Mouse (Mus musculus) natural killer cell, adult 2 months (primary cell): ENCODE measurements around the gene Kank4.
"Not testable (repeated sequence)": the region's sequence is repeated elsewhere in the genome, so short reads cannot be mapped to it uniquely, and the experiment has no call there.

Source experiments
- DNase-seq, 2 experiments: peaks; one replicate each; pipeline ENCODE4 v3.0.0; 2022; ENCODE audit warnings: low spot score in 2 of 2

Gene Kank4

DNA sequence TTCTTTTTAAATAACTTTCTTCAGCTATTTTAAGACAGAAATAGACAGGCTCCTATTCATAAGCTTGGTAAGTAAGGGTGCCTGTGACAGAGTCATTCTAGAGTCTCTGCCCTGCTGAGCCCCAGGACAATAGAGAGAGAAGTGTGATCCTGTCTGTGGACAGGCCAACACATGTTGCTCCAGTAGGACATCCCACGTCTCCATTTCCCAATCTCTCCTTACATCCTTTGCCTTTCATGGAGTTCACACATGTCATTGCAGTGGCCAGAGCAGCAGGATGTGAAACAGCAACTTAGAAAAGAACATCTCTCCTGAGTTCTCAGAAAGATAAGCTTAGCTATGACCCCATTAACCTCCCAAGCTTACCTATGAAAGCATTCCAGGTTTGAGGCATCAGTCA is 14.4 kb upstream of the Kank4 start:
- DNase-seq = no peak

DNA sequence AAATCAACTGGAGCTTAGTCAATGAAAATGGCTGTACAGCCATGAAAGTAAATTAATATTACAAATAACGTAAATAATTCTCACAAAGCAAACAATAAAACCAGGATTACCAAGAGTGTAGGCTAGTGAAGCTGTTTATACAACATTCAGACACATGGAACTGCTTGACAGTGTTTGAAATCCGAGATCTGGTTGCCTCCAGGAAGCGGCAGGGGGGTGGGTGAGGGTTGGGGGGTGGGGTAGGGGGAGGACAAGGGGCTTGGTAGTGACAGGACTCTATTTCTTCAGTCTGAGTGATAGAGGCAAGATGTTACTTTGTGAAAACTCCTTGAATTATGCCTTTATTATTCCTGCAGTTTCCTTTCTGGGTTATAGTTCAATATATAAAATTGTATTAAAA is 9.4 kb upstream of the Kank4 start:
- DNase-seq = no peak

DNA sequence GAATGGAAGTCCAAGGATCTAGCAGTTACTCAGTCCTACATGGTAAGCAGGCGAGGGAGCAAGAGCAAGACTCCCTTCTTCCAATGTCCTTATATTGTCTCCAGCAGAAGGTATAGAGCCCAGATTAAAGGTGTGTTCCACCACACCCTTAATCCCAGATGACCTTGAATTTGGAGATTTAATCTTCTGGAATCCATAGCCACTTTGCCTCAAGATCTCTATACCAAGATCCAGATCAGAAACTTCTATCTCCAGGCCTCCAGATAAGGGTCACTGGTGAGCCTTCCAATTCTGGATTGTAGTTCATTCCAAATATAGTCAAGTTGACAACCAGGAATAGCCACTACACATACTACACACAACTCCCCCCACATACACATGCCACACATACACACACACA is 6.4 kb upstream of the Kank4 start, which contains the start of gene I0C0044D17Rik:
TSS of gene I0C0044D17Rik (minus strand) at position 101 of the 400 bp plus-strand sequence.
- DNase-seq = not testable (repeated sequence)

DNA sequence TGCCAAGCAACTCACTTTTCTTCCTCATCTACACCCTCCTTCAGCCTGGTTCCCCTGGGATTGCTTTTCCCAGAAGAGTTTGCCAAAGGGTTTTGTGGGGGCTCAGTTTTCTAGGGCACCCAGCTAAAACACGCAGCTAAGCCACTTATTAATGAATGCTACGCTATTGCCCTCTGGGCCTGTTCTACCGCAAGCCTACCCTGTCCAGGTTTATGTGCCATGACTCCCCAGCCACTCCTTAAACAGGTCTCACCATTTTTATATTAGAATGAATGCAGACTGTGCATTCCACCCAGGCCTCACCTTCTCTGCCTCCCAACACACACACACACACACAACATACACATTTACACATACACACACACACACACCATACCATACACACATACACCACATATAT is 5.7 kb upstream of the Kank4 start:
- no peak for DNase-seq

DNA sequence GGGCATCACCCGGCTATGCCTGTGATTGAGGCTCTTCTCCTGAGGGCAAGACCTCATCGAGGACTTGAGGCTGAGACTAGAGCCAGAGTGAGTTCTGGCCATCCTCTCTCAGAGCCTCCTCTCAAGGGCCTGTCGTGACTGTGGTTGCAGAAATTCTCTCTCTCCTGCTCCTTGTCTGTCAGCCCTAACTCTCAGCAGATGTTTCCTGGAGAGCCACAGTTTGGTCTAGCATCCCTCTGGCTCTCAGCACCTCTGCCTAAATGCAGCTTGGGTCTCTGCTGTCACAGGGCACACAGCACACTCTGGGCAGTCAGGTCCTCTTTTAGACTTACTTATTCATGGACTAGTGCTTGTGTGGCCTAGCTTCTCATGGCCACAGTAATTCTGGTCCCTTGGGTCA is 5.1 kb upstream of the Kank4 start:
- DNase-seq = no peak

DNA sequence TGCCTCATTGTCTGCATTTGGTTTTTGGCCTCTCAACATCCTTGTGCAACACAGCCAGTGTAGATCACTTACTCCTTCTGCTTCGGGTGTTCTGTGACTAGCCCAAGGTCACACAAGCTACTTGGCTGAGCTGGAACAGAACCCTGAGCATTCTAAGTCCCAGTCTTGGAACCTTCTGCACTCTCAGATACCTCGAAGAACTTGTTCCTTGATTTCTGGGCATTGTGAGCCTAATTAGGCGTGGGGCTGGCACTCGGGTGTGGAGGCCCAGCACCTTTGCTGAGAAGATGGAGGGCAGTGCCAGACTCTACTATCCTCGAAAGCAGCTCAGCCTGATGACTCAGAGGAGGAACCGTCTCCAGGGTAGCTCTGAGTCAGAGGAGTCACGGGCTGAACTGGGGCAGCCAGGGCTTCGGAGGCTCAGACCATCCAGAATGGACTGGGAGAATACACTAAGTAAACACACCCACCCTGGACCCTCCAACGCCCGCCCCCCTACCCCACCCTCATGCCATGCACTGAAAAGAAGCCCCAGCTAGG is 1.9 kb upstream of the Kank4 start:
- no peak for DNase-seq

DNA sequence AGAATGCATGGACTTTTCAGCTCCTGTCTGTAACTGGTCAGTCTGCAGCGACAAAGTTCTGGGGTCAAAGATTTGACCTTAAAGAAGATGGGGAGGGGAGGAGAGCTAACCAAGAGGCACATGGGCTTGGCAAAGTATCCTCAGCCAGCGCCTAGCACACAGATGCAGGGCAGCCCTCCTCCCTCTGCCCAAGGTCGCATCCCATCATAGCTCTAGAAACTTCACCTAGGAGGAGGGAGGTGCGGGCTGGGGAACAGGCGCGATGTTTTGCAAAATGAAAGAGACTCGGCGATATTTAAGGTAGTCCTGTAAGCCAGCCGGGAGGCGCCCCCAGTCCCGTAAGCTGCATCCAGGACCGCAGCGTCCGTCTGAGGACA is 542 bp downstream of the Kank4 start:
- no peak for DNase-seq

DNA sequence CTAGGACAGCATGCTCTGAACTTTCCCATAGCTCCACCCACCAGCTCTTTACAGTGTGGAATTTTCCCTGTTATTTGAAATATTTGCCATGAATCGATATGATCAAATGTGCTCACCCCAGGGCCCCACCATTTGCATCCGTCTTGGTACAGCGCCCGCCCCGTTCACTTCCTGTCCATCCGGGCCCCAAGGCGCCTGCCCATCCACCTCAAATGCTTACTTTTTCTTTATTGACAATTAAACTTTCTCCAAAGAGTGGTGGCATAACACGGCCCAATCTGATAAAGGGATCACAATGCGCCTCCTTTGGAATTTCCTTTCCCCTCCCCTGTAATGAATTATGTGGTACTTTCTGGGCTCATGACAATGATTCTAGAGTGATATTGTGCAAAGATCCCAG is 11.0 kb downstream of the Kank4 start:
- no peak for DNase-seq

DNA sequence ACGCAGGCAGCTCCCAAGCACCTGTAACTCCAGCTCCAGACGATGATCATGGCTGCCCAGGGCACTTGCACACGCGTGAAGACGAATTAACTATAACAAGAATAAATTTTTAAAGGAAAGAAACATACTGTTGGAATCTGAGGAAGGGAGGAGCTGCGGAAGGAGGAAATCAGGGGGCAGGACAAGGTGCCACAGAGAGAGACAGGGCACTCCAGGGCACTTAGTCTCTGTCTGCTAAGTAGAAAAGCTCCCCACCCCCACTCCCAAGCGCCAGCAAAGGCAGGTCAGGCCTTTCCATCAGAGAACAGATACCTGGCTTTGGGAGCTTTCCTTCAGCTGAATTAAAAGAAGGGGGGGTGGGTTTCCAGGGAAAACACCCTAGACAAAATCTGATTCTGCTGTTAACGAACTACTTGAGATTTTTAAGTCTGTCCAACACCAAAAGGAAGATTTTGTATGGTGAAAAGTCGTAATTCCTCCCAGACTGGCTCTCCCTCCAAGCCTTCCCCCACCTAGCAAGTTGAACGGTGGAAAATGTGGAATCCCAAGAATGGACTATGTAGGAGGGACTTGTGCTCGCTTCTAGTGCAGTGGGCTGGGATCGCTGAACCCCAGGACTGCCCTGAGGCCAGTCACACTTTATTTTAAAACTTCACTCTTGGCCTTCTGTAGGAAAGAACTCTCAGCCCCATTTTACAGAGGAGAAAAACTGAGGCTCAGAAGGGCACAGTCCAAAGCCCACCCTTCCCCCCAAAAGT is 11.9 kb downstream of the Kank4 start:
- DNase-seq = no peak

DNA sequence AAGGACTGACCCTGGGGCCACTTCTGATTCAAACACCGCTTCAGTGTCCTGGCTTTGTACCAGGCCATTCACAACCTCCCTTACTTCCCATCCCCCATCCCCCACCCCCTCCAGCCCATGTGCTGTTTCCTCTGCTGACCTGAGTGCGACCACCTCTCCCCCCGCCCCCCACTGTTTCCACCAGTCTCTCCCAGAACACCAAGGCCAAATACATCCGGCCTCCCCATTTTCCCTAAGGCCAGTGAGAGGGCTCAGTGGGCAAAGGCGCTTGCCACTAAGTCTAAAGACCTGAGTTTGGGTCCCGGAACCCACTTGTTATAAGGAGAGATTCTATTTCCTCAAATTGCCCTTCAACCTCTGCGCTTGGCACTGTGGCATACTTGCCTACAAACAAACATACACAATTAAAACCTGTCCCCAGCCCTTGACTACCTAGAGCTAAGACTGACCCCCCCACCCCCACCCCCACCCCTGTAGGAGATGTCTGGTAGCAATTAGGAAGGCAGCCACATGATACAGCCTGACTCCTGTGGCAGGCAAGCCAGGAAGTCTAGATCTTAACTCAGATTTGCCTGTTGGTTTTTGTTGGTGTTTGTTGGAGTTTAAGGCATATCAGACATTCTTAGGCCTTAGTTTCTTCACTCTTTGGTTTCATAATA is 12.7 kb downstream of the Kank4 start:
- DNase-seq = no peak

DNA sequence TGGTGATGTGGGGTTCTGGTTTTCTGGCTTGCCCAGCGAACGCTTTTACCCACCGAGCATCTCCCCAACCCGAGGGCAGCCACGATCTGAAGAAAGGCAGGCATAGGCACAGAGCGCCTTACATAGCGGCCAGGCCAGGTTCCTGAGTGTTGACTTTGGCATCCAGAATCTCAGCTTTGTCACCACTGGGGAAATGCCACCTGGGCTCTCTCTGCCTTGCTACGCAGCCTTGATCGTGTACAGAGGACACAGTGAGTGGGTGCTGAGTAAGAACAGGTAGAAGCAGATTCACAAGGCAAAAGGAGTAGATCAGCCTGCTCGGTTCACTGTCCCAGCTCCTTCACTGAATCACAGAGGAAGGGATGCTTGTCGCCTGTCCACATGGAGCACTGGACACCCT is 15.6 kb downstream of the Kank4 start:
- DNase-seq = no peak

DNA sequence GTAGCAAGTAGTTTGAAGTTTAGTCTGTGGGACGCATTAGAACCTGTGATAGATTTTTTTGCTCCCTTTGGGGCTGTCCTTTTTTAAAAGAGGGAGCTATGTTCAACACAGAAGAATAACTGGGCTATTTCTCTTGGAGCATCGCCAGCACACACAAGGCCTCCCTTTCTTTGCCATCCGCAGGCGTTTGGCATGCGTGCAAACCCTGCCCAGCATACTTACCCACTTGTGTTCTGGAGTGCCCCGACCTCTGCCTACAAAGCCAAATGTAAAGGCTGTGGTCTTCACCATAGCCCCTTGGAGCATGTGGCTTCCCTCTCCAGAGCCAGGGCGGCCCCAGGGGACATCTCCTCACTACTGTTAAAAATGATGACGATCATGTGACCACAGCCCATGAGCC is 16.5 kb downstream of the Kank4 start:
- DNase-seq = no peak

DNA sequence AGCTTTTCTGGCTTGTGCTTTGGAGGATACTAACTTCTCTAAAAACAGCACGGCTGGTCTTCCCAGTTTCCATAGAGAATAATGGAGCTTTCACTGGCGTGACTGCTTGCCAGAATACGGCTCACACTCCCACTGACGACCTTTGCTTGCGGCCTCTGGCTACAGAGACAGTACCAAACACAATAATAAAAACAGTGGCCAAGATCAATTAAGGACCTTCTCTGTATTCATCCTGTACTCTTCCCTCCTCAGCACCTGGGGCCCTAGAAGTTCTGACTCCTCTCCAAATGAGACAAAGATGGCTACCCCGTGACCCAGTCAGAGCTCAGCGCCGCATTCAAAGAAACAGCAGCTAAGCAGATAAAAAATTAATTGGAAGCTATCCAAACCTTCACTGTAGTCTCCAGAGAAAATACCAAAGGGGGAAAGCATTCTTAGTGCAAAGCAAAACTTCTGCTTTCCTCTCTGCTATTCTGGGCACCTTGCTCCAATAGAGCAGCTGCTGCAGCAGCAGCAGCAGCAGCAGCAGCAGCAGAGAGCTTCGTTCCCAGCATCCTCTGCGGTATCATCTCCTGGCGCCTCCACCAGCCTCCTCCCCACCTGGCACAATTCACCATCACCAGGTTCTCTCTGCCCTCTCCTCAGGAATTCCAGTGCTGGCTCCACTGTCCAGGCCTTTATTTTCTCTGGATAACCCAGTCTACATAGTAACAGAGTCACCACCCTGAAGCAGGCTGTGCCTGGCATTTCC is 20.6 kb downstream of the Kank4 start:
- no peak for DNase-seq

DNA sequence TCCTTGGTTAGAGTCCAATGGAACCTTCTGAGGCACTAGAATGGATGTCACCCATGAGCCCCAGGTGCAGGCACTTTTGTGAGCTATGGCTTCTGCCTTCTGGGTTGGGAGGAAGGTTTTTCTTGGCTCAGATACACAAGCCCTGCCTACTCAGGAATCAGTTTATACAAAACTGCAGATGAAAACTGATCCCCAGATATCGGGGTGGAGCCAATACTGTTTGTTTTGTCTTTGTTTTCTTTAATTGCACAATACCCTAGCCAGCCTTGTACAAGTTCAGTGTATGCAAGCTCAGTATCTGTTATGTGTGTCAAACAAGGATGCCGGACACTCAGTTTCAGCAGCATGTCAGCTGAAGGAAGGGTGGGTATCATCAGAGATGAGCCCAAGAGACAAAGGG is 22.1 kb downstream of the Kank4 start:
- DNase-seq = no peak

DNA sequence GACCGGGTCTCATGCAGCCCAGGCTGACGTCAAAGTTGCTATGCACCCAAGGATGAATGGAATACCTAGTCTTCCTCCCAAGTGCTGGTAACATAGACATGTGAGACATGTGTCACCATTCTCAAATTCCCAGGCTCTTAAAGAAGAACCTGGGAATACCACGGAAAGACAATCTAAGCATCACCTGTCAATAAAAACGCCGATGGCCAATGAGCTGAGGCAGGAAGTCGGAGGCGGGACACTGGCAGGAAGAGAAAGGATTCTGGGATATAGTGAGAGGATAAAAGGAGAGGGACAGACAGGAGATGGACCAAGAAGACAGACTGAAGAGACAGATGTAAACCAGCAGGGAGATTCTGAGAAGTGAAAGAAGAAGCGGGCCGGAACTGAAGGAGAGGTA is 23.9 kb downstream of the Kank4 start:
- no peak for DNase-seq

DNA sequence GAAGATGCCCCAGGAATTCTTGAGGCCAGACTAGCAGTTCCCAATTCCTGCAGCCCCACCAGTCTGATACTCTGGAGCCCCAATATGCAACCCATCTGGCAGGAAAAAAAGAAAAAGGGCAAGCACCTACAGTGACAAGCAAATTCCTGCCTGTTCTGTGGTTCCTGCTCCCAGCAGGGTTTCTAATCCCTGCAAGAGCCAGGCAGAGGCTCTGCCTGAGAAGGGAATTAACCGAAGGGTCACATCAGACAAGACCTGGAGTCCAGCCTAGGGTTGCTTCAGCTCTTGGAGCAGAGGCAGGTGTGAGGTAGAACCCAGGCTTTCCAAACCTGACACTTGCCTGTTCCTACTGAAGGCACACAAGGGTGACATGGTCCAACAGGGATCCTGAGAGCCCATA is 26.6 kb downstream of the Kank4 start:
- DNase-seq = no peak

DNA sequence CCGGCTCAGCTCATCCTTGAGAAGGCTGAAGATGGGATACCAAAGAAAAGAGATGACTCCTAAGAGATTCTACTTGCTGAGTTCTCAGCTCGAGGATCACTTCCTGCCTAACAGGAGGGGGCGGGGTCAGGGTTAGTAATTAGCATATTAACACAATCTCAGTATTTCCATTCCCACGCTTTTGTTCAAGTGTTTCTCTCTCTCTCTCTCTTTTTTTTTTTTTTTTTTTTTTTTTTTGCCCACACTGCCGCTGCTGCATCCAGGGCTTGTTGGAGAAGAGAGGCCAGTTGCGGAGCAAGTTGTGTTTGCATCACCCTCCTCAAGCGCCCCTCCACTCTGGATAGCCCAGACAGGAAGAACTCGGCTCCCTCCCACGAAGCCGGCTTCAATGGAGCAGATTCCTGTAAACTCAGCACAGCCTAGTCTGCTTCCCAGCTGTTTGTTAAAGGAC is 27.5 kb downstream of the Kank4 start:
- DNase-seq = no peak

DNA sequence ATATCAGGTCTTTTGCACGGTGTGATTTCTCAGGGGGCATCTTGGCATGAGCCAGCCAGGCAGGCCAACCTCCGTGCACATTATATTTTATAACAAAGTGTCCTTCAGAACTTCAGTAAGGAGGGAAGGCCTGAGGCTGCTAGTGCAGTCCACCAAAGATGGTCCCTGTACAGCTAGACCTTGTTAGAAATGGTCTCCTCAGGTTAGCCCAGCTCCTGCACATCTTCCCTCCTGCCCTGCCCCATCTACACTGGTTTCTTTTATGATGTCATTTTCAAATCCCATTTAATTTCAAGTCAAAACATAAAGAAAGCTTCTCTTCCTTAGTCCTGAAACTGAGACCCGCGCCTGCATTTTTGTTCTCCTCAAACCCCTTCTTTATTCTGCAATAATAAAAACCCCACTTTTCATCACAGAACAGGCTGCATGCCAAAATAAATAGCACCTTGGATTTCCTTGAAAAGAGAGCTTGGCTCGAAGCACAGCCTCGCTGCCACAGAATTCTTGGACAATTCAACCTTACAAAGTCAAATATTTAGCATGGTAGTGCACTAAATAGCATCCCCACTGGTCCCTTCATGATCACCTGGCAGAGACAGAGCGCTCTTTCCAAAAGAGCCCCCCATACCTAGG is 28.1 kb downstream of the Kank4 start:
- no peak for DNase-seq

DNA sequence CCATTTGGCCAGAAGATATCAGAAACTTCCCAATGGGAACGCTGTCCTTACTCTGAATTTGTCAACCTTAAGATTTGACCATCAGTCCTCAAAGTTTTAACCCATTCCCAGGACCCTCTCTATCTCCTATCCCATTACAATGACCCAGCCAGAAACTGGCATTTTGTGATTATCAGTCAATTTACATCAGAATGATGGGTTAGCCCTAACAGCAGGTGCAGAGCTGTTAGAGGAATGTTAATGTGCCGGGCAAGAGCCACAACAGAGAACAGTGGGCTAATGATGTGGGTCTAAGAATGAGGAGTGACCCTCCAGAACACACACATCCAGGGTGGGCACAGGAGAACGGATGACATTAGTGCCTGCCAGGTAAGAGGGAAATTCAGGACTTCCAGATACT is 31.1 kb downstream of the Kank4 start:
- DNase-seq = no peak

DNA sequence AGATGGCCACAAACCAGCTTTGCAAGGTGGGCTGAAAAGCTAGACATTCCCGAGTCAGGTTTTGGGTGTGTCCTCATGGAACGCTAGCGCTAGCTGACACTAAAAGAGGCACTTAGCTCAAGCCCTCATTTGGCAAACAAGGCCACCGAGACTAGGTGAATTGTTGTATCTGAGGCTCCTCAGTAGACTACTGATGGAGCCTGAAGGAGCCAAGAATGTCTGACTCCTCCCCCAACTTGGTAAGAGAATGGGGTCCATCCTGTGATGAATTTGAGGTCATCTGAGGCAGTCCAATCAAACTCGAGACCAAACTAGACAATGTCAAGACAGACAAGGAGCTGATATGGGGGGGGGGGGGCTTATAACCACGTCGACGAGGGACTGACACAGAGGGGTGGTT is 31.5 kb downstream of the Kank4 start:
- no peak for DNase-seq

DNA sequence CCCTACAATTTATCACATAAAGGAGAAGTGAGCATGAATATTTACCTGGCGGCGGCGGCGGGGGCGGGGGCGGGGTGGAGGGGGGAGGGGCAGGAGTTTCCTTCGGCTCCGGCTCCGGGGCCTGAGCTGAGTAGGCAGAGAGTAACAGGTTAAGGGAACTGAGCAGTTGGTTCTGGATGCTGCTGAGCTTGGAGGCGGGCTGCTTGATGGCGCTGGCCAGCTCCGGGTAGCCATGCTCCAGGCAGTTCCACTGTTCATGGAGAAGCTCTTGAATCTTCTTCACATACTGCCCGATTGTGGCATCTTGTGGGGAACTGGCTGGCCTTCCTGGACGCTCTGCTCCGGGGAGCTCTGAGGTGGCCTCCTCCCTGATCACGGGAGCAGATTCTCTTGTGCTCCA is 39.1 kb downstream of the Kank4 start:
- DNase-seq = no peak

DNA sequence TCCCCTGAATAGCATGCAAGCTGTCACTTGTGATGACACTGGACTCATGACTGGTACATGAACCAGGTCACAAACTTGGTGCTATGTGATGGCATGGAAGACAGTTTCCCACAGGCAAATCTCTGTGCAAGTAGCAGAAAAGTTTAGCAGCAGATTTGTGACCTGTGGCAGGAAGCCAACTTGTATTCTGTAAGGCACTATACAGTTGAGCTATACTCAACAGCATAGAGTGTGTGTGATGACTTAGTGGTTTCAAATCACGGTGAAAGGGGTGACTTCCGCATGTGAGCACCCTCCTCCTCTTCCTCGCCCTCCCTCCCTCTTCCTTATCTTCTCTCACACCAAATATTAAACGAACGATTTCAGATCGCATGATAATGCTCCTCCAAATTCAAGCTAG is 39.9 kb downstream of the Kank4 start:
- DNase-seq = no peak
